Mouse (Mus musculus) B cell, adult (primary cell): ENCODE data around the gene Mapk12. TPM values are rescaled to one million over a fixed set of nuclear protein-coding genes. Genes with fewer than 3 reads are reported as not detected.

ENCODE experiments used
- total RNA-seq: library from RNA; stranded (reverse); gene quantifications from 4 replicates; pipeline ENCODE4 v1.2.4, GENCODE M21; 2023; ENCODE audit not compliant: inconsistent age

Mapk12 gene
- total RNA-seq = 8.8 to 11.9 TPM (median 10.5 TPM) in 4 replicates

DNA sequence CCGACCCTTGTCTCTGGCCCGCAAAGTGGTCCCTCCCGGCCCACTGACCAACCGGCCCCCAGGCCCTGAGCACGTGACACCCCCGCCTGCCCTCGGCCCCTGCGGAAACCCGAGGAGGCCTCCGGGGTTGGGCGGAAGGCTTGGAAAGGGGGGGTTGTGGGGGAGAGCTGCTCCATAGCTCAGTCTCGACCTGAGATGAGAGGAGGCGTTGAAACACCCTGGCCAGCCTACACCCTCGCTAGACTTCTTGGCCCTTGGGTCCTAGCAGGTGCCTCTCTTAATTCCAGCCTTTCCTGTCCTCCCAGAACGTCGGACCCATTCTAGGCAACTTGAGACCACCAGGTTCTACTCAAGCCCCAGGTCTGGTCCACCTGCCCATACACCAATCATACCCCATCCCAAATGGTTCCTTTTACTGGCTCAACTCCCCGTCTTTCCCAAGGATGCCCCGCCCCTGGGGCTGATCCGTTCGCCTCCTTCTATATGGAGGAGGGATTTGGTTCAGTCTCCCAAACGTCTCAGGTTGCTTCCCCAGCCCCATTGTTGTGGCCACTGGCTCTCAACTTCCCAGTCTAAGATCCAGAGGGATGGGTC is at the start of gene Mapk12:
TSS of gene Mapk12 (minus strand) at position 45 of the 594 bp plus-strand sequence.

DNA sequence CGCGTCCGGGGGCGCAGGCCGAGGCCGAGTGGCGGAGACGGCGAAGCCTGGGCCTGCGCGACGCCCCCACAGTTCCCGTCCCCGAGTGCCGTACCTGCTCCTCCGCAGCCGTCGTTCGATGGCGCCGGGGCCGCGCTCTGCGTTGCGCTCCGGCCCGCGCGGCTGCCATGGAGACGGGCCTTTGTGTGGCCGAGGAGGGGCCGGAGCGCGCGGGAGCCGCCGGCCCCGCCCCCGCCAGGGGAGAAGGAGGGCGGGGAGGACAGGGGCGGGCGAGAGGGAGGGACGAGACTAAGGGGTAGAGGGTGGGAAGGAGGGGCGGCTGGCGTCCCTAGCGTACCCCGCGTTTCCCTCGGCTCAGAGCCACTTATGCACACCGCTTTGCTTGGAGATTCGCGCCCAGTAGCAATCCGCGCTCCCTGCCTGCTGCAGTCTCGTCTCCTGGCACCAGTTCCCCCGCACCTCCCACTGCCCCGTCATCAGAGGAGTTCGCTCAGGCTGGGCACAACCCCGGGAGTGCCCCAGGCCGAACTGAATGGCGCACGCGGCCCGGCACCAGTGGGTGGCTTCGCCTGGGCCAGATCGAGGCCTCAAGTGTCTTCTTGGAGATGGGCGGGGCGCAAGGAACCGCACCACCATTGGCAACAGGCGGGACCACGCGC is 40.2 kb upstream of the Mapk12 start, which contains the start of gene Plxnb2:
TSS of gene Plxnb2 (minus strand) at position 218 of the 659 bp plus-strand sequence.

DNA sequence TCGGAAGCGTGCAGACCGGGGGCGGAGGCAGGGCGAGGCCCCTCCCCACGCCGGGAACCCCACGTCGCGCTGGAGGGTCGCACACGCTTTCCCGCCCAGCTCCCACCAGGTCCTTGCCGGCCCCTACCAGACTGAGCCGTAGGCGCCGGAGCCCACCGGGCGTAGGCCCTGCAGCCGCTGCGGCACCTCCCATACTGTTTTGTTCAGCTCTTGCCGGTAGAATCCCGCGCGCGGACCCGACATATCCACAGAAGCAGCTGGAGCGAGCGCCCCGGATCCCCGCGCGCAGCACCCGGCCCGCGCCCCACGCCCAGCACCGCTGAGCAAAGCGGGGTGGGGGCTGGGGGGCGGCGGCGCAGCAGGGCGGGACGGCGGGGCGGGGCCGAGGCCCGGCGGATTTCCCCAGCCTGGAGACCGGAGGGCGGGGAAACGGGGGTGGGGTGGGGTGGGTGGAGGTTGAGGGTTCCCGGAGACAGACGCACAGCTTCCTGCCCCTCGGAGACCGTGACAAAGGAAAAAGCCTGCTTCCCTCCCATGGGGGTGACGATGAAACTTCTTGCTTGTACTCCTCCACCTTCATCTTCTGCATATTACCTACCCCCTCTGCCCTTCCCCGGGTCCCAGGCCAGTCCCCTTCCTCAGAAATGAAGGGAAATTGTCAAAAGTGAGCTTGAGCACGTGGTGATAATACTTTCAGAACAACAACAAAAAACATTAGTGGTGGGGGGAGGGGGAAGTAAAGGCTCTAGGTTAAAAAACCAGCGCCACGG is 9.0 kb upstream of the Mapk12 start, which contains the start of gene Mapk11:
TSS of gene Mapk11 (minus strand) at position 358 of the 770 bp plus-strand sequence.

DNA sequence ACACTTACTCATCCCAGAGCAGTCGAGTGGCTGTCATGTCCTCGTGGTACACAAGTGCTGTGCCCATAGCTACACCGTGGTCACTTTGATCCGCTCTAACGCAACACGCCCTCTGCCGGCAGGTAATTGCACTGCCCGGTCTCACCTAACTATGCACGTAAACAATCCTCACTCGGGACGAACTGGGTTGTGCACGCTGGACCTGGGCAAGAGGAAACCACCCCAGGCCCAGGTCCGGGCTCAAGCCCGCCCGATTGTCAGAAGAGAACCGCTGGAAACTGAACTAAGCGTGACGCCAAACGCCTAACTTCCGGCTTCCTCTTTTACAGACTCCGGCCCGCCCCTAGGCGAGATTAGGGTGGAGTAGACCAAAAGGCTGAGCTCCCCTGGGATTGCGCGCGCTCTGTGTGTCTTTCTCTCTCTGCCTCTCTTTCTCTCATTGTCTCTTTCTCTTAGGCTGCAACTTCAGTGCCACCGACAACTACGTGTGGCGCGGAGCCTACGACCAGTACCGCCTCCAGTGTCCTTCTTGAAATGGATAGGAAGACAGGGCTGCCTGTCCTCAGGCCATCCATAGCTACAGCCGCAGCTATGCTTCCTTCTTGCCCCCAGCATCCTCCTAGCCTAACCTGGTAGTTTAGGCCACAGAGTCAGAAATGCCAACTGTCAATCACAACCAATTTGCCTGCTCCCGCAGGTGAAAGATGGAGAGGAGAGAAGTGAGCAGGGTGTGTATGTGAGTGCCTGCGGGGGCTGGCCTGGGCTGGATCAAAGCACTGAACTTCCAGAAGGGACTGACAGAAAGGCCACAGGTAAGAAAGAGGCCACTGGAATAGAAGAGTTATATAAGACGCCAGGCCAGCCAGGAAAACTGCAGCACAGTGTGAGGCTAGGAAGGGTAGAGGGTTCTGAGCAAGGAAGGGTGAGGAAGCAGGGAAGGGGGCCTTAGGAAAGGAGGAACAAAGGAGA is 11.8 kb downstream of the Mapk12 start, which contains the start of gene Hdac10:
TSS of gene Hdac10 (minus strand) at position 319 of the 969 bp plus-strand sequence.

DNA sequence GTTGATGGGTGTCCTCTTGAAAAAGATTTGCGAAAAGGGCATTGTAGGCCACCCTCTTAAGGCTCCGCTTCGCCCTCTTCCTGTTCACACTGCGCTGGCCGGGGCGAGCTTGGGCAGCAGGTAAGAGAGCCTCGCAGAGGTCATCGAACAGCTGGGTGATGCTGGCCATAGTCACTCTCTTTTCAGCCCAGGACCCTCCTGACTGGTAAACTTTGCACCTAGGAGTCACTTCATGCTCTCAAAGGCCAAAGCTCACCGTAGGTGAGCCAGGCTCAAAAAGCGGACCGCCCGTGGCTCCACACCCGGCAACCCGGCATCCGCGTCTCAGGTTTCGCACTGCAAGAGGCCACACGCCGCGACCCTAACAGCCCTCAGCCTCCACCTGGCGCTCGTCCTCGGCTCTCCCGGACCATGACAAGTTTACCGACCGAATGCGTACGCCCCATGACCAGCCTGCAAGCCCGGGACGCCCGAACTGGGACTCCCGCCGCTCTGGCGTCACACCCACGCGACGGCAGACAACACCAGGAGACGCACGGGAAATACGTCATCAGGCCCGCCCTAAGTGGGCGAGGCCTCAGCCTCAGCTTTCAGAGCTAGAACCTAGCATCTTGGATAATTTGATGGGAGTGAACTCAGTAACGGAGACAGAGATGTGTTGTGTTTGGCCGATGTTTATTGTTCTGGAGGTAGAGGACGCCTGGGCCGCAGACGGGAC is 17.7 kb downstream of the Mapk12 start, which contains the start of gene Tubgcp6:
TSS of gene Tubgcp6 (minus strand) at position 464 of the 718 bp plus-strand sequence.

DNA sequence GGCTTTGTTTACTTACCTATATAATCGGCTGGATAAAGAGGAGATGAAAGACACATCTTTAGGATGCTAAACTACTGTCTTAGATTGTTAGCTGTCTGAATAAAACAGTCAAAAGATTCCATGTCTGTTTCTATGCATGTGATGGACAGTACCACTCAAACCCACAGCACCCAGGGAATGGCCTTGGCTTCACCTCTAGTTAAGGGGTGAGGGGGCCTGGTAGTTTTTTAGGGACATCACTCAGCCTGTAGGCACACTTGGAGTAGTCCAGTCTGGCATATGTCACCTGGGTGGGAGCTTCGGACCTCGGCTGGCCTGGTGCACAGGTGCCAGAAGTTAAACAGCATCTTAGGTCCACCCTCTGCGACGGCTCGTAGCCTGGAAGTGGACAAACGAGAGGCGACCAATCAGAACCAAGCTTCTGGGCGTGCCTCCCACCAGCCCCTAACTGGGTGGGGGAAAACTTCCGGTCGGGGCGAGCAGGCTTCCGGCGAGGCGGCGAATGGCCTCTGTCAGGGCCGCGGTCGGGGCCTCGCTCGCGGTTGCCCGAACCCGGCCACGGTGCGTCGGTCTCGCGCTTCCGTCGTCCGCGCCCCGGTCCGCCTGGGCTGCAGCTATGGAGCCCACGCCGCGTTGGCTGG is 51.8 kb downstream of the Mapk12 start, which contains the start of gene Selenoo:
TSS of gene Selenoo (plus strand) at position 478 of the 641 bp plus-strand sequence.

Other genes with a start within 250 kb of the Mapk12 start
- not detected in 4 replicates for gene Ttll8, start 186.3 kb downstream of the Mapk12 start, total RNA-seq
- not detected in 4 replicates for gene Mlc1, start 161.7 kb downstream of the Mapk12 start, total RNA-seq
- gene Mov10l1, start 157.8 kb downstream of the Mapk12 start, total RNA-seq = not detected in 4 replicates
- not detected in 4 replicates for gene Panx2, start 81.0 kb downstream of the Mapk12 start, total RNA-seq
- gene Trabd, start 65.6 kb downstream of the Mapk12 start, total RNA-seq = 52.0 to 60.0 TPM (median 55.2 TPM) in 4 replicates
- 25.5 to 30.5 TPM (median 26.4 TPM) in 4 replicates for gene Selenoo, start 51.6 kb downstream of the Mapk12 start, total RNA-seq
- gene Tubgcp6, start 17.6 kb downstream of the Mapk12 start, total RNA-seq = 49.7 to 54.4 TPM (median 51.7 TPM) in 4 replicates
- gene Hdac10, start 12.0 kb downstream of the Mapk12 start, total RNA-seq = 92.4 to 97.6 TPM (median 94.4 TPM) in 4 replicates
- gene Mapk11, start 8.9 kb upstream of the Mapk12 start, total RNA-seq = 73.7 to 80.8 TPM (median 77.0 TPM) in 4 replicates
- 7.2 to 13.8 TPM (median 10.2 TPM) in 4 replicates for gene Plxnb2, start 40.1 kb upstream of the Mapk12 start, total RNA-seq
- 26.4 to 33.2 TPM (median 31.3 TPM) in 4 replicates for gene Dennd6b, start 55.8 kb upstream of the Mapk12 start, total RNA-seq
- 57.9 to 61.0 TPM (median 59.6 TPM) in 4 replicates for gene Ppp6r2, start 70.8 kb upstream of the Mapk12 start, total RNA-seq
- gene Sbf1, start 174.6 kb upstream of the Mapk12 start, total RNA-seq = 231 to 274 TPM (median 254 TPM) in 4 replicates
- gene Adm2, start 182.0 kb upstream of the Mapk12 start, total RNA-seq = not detected in 4 replicates
- gene Miox, start 193.7 kb upstream of the Mapk12 start, total RNA-seq = not detected in 4 replicates
- 40.7 to 60.9 TPM (median 56.0 TPM) in 4 replicates for gene Lmf2, start 215.0 kb upstream of the Mapk12 start, total RNA-seq
- 125 to 135 TPM (median 132 TPM) in 4 replicates for gene Ncaph2, start 215.0 kb upstream of the Mapk12 start, total RNA-seq
- 17.1 to 18.9 TPM (median 18.3 TPM) in 4 replicates for gene Sco2, start 233.1 kb upstream of the Mapk12 start, total RNA-seq
- gene Tymp, start 236.3 kb upstream of the Mapk12 start, total RNA-seq = 0.39 to 1.3 TPM (median 0.75 TPM) in 4 replicates
- not detected in 4 replicates for gene Odf3b, start 238.6 kb upstream of the Mapk12 start, total RNA-seq
- not detected in 4 replicates for gene Klhdc7b, start 244.2 kb upstream of the Mapk12 start, total RNA-seq